Mouse (Mus musculus): ENCODE results near the gene Fam168a.
"Not testable (repeated sequence)": the region's sequence is repeated elsewhere in the genome, so short reads cannot be mapped to it uniquely, and the experiment has no call there.

Fam168a gene

GRCm38 (mm10) chr7:100706883-100707480 lies 547 bp downstream of the Fam168a start:
- DNase-seq, result no peak

- peak; percentile 88 for DNase-seq
Measured at GRCm38 (mm10) chr7:100718741-100719140, 12.3 kb downstream of the Fam168a start.

DNA sequence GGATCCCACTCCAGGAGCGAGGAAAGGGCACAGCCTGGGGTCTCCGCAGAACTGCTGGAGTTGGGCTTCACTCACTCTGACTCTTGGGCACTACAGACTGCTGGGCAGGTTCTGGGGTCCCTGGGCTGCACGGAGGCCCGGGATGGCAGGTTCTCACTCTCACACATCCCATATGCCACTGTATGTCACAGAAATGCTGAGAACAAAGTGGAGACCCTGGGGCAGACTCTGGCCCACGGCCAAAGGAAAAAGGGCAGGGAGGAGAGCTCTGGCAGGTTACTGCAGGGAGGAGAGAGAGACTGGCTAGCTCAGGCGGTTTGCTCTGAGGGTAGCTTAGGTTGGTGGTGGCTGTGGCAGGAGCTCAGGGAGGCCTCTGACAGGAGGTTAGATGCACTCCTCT lies 15.8 kb downstream of the Fam168a start:
- peak; percentile 67 for DNase-seq

DNA sequence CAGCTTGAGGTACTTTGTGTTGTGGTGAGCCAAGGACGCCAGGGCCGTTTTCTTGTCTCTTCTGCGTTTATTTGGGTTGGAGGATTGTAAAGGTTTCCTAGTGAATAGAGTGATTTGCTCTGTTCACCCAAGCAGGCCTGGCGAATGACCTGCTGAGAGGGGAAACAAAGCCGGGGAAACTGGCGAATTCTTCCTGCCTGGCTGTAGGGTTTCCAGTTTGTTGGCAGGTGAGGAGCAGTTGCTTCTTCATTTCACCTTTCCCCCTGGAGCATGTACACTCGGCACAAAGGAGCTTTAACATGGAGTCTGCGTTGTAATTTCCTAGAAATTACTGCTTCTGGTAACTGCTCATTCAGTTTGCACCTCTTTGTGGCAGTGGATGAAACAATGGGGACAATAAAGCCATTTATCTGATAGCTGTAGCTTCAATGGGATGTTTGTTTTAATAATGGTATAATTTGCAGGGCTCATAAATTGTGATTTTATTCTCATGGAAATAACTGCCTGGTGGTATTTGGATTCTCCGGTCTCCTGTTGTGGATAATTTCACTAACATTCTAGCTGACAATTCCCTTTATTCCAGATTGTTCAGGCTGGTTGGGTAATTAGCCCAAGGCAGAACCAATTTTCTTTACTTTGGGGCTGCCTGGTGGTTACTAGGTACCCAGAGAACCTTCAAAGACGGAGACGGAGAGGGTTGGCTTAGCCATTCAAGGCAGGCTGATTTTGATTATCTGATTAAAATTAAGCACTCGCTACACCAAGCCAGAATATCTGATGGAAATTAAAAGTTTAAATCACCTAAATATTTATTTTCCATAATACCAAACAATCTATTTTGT lies 17.2 kb downstream of the Fam168a start:
- DNase-seq, result peak; percentile 68

DNA sequence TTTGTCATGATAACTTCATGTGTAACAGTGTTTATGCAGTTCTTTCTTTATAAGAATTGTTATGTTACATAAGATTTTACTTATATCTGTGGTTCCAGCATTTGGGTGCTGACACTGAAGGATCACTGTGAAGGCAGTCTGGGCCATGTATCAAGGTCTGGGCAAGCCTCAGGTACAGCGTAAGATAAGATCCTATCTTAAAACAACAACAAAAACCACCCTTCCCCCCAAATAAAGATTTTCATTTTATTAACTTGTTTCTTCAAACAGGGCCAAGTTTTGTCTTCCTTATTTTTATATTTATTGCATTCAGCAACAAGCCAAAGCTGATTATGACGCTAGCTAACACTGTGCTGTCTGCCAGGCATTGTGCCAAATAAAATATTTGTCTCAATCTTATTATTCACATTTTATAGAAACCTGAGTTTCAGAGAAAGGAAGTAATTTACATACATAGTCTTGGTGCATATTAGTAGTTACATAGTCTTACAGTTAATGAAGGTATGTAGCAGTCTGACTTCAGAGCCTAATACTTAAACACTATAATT lies 21.2 kb downstream of the Fam168a start:
- no peak for DNase-seq

GRCm38 (mm10) chr7:100729778-100730177 lies 23.3 kb downstream of the Fam168a start:
- DNase-seq, result no peak

DNA sequence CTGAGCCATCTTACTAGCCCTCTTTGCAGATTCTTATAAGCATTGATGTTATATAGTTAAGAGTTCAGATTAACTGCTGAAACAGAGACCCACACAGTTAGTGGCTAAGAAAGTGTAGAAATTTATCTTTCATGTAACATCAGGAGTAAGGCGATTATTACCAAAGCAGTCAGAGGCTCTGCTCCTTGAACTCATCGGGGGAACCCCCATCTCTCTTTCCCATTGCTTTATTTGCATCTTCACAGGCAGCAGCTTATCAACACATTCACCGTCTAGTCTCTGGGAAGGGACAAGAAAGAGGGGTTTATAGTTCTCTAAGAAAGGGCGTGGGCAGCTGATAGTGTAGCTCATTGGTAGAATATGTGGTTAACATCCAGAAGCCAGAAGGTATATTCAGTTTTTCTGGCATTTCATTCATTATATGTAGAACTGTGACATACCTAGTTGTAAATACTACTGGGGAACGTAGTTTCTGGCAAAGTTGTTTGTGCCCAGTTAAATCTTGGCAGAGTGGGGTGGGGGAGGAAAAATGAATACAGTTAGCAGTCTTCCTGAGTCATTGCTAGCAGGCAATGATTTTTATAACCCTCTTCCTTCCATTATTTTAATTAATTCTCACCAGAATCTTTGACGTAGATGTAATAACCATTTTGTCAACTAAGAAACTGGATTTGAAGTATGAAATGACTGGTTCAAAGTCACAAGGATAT lies 26.1 kb downstream of the Fam168a start:
- DNase-seq, result no peak

DNA sequence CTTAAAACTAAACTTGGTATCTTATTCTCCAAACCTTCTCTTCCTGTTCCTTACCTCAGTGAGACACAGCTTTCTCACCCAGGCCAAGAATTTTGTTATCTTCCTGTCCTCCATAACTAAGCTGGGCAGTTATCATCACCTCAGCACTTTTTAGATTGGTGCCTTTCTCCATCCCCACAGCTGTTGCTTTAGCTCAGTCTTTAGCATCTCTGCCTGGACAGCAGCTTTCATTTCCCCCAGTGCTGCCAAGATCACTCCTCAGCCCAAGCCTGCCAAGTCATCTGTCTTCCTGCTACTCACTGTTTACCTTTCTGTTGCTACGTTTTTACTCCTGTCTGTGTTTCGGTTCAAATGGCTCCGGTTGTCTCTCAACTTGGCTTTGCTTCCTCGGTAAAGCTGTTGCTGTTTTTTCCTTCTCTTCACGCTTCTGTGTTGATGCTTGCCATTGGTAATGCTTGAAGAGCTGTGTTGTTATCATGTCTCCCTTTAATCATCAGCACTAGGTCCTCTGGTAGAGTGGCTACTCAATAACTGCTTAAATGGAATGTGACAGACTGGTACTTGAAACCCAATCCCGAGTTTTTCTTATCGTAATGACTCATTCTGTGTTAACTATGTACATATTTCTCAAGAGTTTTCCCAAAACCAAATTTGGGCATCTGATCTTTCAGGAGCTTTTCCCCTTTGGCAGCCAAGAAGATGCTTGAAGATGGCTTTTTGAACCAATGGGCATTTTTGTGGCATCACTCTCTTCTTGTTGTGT lies 26.8 kb downstream of the Fam168a start:
- no peak for DNase-seq

GRCm38 (mm10) chr7:100734201-100734600 lies 27.8 kb downstream of the Fam168a start:
- DNase-seq, result peak; percentile 58

GRCm38 (mm10) chr7:100734905-100735304 lies 28.5 kb downstream of the Fam168a start:
- DNase-seq, result not testable (repeated sequence)

DNA sequence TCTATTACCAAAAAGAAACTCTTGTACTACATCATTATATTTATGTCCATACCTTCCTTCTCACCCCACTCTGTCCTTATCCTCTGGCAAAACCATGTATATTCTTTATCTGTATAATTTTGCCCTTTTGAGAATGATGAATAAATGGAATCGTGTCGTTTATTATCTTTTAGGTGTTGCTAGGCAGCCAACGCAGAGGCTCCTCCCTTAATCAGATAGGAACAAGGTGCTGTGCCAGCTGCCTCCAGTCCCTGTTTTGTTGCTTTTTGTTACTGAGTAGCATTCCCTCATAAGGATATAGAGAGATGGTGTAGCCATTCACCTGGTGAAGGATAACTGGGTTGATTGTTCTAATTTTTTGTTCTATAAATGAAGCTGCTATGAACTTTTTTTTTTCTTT lies 29.7 kb downstream of the Fam168a start:
- DNase-seq, result no peak

GRCm38 (mm10) chr7:100744372-100744771 lies 37.9 kb downstream of the Fam168a start:
- DNase-seq, result no peak

GRCm38 (mm10) chr7:100750101-100750500 lies 43.7 kb downstream of the Fam168a start:
- no peak for DNase-seq

- DNase-seq, result peak; percentile 27
Measured at GRCm38 (mm10) chr7:100758718-100759117, 52.3 kb downstream of the Fam168a start.

DNA sequence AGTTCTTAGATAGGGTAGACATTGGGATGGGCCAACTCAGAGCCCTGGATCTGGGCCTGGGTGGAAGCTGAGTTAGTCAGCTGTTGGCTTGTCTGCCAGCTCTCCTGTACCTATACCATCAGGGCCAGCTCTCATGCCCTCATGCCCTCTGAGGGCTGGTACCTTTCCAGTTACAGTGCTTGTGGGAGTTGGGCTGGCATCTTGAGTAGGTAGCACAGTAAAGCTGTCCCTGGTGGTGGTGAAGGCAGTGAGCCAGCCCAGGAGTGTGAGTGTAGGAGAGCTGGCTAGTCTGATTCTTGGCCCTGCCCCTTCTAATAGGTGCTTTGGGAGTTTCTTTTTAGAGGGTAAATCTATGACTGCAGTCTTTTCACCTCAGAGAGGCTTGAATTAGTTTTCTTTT lies 56.3 kb downstream of the Fam168a start:
- no peak for DNase-seq

DNA sequence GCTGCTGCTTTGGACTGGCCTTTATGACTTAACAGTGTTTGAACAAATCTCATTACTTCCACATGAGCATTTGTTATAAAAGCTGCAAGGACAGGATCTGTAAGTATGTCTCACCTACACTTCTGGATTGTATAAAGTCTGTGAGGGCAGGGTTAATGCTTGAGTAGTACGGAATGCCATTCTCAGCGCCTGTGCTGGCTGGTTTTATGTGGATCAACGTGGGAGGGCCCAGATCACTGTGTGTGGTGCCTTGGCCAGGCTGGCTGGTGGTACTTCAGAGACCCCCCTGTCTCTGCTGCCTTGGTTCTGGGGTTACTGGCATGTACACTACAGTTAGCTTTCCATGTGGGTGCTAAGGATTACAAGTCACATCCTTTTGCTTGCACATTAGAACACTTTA lies 61.1 kb downstream of the Fam168a start:
- no peak for DNase-seq

- DNase-seq, result no peak
Measured at GRCm38 (mm10) chr7:100768009-100768408, 61.6 kb downstream of the Fam168a start.

- DNase-seq, result no peak
Measured at GRCm38 (mm10) chr7:100769534-100770083, 63.2 kb downstream of the Fam168a start.

GRCm38 (mm10) chr7:100770669-100771341 lies 64.4 kb downstream of the Fam168a start:
- no peak for DNase-seq

DNA sequence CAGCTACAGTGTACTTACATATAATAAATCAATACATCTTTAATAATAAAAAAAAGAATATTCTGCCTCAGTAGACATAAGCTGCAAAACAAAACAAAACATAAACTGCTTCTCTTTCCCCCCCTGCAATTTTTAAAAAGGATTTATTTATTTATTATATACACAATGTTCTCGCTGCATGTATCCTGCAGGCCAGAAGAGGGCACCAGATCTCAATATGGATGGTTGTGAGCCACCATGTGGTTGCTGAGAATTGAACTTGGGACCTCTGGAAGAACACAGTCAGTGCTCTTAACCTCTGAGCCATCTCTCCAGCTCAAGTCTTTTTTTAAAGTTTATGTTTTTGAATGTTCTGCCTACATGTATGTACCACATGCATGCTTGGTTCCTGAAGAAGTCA lies 67.8 kb downstream of the Fam168a start:
- DNase-seq, result no peak

GRCm38 (mm10) chr7:100775810-100776209 lies 69.4 kb downstream of the Fam168a start:
- DNase-seq, result no peak

- DNase-seq, result no peak
Measured at GRCm38 (mm10) chr7:100780192-100780591, 73.8 kb downstream of the Fam168a start.

Measured in retina, postnatal 1 day (tissue).